Mouse (Mus musculus) G1E (cell line): ENCODE measurements around the gene Wwox. TPM values are rescaled to one million over a fixed set of nuclear protein-coding genes. Genes with fewer than 3 reads are reported as not detected.

Experiments used
- ATAC-seq: 2 replicates; pipeline ENCODE4 v1.8.0; 2016; ENCODE audit warnings: mild to moderate bottlenecking; ENCODE audit not compliant: insufficient number of reproducible peaks, poor library complexity, low FRiP score, severe bottlenecking; ENCODE audit errors: extremely low read depth
- DNase-seq: peaks from one replicate; pipeline ENCODE4 v3.0.0; 2012; ENCODE audit warnings: low spot score
- H3K27me3 ChIP-seq: 2 replicates; pipeline ENCODE4 v1.6.1; 2012; ENCODE audit warnings: mild to moderate bottlenecking, low read length, inconsistent platforms; ENCODE audit not compliant: insufficient read depth
- H3K36me3 ChIP-seq: replicated peaks from 2 replicates; pipeline ENCODE3; 2012; ENCODE audit warnings: mild to moderate bottlenecking, inconsistent platforms
- H3K4me1 ChIP-seq: 2 replicates; pipeline ENCODE4 v1.6.1; 2012; ENCODE audit warnings: low read depth, low read length, inconsistent platforms, mixed read lengths; ENCODE audit not compliant: insufficient read depth
- H3K4me3 ChIP-seq: 2 replicates; pipeline ENCODE4 v1.5.1; 2012; ENCODE audit warnings: low read depth, mild to moderate bottlenecking, inconsistent platforms, low read length, moderate library complexity, mixed read lengths
- H3K9me3 ChIP-seq: replicated peaks from 2 replicates; pipeline ENCODE4 v1.6.1; 2012; ENCODE audit warnings: inconsistent platforms
- CTCF ChIP-seq: IDR thresholded peaks from 2 replicates; pipeline ENCODE4 v1.5.1; 2012; ENCODE audit warnings: low read depth, low read length, inconsistent platforms, mixed read lengths
- GATA1 ChIP-seq: IDR thresholded peaks from 2 replicates; pipeline ENCODE4 v1.6.1; 2012; ENCODE audit warnings: borderline replicate concordance, low read length, inconsistent platforms, mixed read lengths
- GATA2 ChIP-seq: IDR thresholded peaks from 2 replicates; pipeline ENCODE4 v1.6.1; 2012; ENCODE audit warnings: low read depth, low read length, inconsistent platforms, borderline replicate concordance
- POLR2AphosphoS5 ChIP-seq: IDR thresholded peaks from 2 replicates; pipeline ENCODE4 v1.6.1; 2012; ENCODE audit warnings: low read depth, low read length, inconsistent platforms; ENCODE audit not compliant: insufficient replicate concordance
- TAL1 ChIP-seq: conservative IDR thresholded peaks from 2 replicates; pipeline ENCODE4 v1.6.1; 2012; ENCODE audit warnings: low read depth, low read length, inconsistent platforms, mixed read lengths
- polyA plus RNA-seq: library from polyadenylated mRNA; stranded (reverse); fragments of >175 nt; gene quantifications from 2 replicates; pipeline ENCODE4 v1.2.3, GENCODE M21; 2012
- total RNA-seq, 2 experiments: library from RNA; stranded (forward) in 1 of 2; stranded (reverse) in 1 of 2; fragments of 200-1000 nt in 1 of 2; fragments of >200 nt in 1 of 2; fragmentation: Nextera tagmentation in 1 of 2; gene quantifications; 2 replicates each; pipeline ENCODE4 v1.2.3; 2014 to 2017

The Wwox gene
- total and polyA plus RNA-seq, 3 experiments: 5.8 to 33.9 (median 7.2) TPM

DNA sequence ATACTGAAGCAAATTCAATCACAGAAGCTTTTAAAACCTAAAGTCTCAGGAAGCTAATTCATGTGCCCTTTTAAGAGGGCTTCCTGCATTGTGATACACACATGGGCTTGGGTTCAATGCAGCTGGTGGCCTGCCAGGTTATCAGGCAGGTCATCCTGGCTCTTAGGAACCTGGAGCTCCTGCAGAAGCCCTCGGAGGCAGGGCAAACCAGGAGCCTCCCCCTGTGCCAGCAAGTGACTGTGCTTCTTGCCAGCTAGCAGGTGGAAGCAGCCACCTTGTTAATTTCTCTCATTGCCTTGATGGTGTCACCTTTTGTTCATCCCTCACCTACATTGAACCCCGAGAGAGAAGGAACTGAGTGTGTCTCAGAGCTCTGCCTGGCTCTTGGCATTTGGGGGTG, 872.9 kb downstream of the Wwox start:
- Histone ChIP-seq H3K4me3 (no peak overlapping the region), H3K27me3 (no peaks in the 10 kb centered on the region), H3K36me3 (no peaks in the 10 kb centered on the region), H3K9me3 (peaks cover 70% of the 10 kb centered on the region), H3K4me1 (no peaks in the 10 kb centered on the region)
- DNase-seq: no peak
- no peak for ATAC-seq
- TF ChIP-seq POLR2AphosphoS5: no peak
- TF ChIP-seq CTCF: no peak
- TF ChIP-seq TAL1: no peak
- no peak for TF ChIP-seq GATA2
- no peak for TF ChIP-seq GATA1

DNA sequence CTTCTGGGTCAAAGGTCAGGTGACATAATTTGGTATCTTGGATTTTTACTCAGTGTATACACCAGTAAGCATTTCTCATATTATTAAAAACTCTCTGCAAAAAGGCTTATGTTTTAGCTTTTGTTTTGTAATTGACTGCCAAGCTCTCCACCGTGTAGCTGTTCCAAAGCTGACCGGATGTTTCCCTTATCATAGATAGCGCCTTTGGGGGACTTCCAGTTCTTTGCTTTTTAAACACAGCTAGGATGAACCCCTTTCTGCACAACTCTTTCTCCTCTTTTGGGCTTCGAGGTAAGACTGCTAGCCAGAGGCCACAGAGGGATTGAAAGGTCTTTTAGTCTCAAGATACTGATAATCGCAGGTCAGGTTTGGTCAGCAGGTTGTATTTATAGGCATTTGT, 883.0 kb downstream of the Wwox start:
- no peaks in the 10 kb centered on the region for H3K4me1 ChIP-seq
- DNase-seq: no peak
- H3K4me3 ChIP-seq: no peak overlapping the region
- peaks cover 77% of the 10 kb centered on the region for H3K9me3 ChIP-seq
- no peaks in the 10 kb centered on the region for H3K36me3 ChIP-seq
- no peaks in the 10 kb centered on the region for H3K27me3 ChIP-seq
- no peak for TF ChIP-seq CTCF
- TF ChIP-seq GATA1: no peak
- no peak for TF ChIP-seq TAL1
- no peak for TF ChIP-seq POLR2AphosphoS5
- no peak for TF ChIP-seq GATA2
- no peak for ATAC-seq

DNA sequence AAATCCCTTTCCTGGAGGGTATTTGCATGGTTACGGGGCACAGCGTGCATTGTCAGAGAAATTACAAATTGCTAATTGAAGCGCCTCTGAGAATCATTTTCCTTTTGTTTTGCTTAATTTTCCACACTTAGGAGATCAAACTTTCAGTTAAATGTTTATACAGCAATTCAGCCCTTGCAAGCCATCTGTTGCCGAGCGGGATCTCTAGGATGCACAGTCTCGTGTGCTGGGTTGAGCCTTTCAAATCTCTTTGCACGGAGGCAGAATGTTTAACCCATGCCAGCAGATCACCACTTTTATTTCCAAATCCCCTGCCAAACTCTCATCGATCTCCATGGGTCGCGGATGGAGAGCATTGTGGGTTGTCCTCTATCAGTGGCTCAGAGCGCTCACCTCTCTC, 891.2 kb downstream of the Wwox start:
- H3K4me3 ChIP-seq: no peak overlapping the region
- H3K4me1 ChIP-seq: no peaks in the 10 kb centered on the region
- H3K9me3 ChIP-seq: peaks cover 56% of the 10 kb centered on the region
- ATAC-seq: no peak
- TF ChIP-seq GATA2 (no peak), POLR2AphosphoS5 (no peak), TAL1 (no peak), CTCF (no peak), GATA1 (no peak)
- no peaks in the 10 kb centered on the region for H3K27me3 ChIP-seq
- H3K36me3 ChIP-seq: no peaks in the 10 kb centered on the region
- DNase-seq: no peak

DNA sequence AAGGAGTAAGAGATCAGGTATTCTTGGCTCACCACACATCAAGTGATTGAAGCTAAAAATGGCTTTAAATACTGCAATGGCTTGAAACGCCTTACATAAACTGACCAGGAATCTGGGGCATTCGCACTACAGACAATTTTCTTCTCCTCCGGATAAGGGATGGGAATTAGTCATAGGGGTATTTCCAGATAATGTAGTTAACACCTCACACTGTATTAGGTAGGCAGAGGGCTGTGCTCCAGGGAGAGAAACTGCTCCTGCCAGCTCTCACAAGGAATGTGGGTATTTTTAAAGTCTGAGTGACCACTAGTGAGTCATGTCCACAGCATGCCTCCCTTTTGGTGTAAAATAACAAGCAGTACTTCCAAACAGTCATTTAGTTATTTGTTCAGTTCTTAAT, 894.5 kb downstream of the Wwox start:
- DNase-seq (no peak), ATAC-seq (no peak)
- Histone ChIP-seq H3K4me1 (no peaks in the 10 kb centered on the region), H3K9me3 (peaks cover 56% of the 10 kb centered on the region), H3K36me3 (no peaks in the 10 kb centered on the region), H3K4me3 (no peak overlapping the region), H3K27me3 (no peaks in the 10 kb centered on the region)
- TF ChIP-seq GATA2 (no peak), CTCF (no peak), POLR2AphosphoS5 (no peak), GATA1 (no peak), TAL1 (no peak)

DNA sequence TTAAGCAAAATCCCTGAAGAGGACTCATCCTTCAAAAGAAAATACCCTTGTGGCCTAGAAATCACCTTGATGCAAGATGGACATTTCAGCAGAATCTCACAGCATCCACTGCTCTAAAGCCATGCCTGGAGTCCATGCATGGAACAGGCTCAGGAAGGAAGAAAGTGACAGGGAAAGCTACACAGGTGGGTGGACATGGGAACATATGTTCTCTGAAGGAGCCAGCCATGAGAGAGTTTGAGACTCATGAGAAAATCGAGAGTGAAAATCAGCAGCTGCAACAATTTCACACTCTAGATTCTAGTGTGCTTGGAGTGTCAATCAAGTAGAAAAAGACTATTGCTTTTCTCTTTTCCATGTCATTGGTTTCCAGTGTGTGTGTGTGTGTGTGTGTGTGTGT, 896.9 kb downstream of the Wwox start:
- no peak overlapping the region for H3K4me3 ChIP-seq
- H3K9me3 ChIP-seq: peaks cover 56% of the 10 kb centered on the region
- H3K4me1 ChIP-seq: no peaks in the 10 kb centered on the region
- ATAC-seq (no peak), DNase-seq (no peak)
- no peaks in the 10 kb centered on the region for H3K36me3 ChIP-seq
- TF ChIP-seq CTCF (no peak), GATA1 (no peak), POLR2AphosphoS5 (no peak), TAL1 (no peak), GATA2 (no peak)
- no peaks in the 10 kb centered on the region for H3K27me3 ChIP-seq

DNA sequence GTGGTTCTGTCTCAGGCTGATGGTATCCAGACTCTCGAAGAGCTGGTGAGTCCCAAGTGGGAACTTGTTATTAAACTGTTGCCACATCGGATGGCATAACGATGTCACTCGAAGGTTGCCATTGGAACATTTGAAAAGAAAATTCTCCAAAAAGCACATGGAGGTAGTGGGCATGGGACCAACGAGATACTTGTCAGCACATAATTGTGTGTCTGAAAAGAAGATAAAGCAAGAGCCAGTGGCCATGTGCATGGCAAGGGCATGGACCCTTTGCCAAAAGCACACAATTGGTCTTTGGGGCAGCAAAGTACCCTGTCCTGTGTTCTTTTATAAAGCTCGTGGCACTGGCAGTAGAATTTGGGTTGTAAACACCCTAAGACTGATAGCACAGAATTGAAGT, 909.2 kb downstream of the Wwox start:
- ATAC-seq (no peak), DNase-seq (no peak)
- H3K9me3 ChIP-seq: peaks cover 71% of the 10 kb centered on the region
- no peak overlapping the region for H3K4me3 ChIP-seq
- H3K27me3 ChIP-seq: no peaks in the 10 kb centered on the region
- no peak for TF ChIP-seq CTCF
- no peak for TF ChIP-seq POLR2AphosphoS5
- TF ChIP-seq TAL1: no peak
- TF ChIP-seq GATA2: no peak
- no peak for TF ChIP-seq GATA1
- H3K4me1 ChIP-seq: no peaks in the 10 kb centered on the region
- H3K36me3 ChIP-seq: no peaks in the 10 kb centered on the region

DNA sequence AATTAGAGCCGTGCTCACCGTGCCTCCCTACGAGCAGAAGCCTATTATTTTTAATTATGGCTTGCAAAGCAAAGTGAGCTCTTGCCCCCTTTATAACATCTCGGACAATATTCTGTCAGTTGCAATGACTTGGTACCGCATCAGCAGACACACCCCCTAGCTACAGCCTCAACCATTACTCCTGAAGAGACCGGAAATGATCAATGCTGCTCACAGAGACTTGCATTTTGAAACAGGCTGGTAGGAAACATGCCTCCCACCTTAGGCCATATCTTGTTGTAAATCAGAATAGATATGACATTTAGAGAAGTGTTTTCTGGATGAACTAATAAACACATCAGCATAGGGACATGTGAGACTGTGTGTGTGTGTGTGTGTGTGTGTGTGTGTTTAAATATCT, 911.3 kb downstream of the Wwox start:
- H3K27me3 ChIP-seq: no peaks in the 10 kb centered on the region
- H3K4me3 ChIP-seq: no peak overlapping the region
- H3K4me1 ChIP-seq: no peaks in the 10 kb centered on the region
- no peak for ATAC-seq
- TF ChIP-seq GATA1 (no peak), GATA2 (no peak), TAL1 (no peak), POLR2AphosphoS5 (no peak), CTCF (no peak)
- DNase-seq: no peak
- H3K9me3 ChIP-seq: peaks cover 67% of the 10 kb centered on the region
- H3K36me3 ChIP-seq: no peaks in the 10 kb centered on the region
